Mouse (Mus musculus): ENCODE results near the gene Ranbp3l. TPM values are rescaled to one million over a fixed set of nuclear protein-coding genes. Genes with fewer than 3 reads are reported as not detected.

Ranbp3l gene
- polyA plus RNA-seq, 1 experiment from 2014 or later, result 1.1 TPM

GRCm38 (mm10) chr15:9071556-9072544 lies 104.1 kb downstream of the Ranbp3l start:
- peak overlapping the region; percentile 90 for H3K4me3 ChIP-seq
- no peaks in the 10 kb centered on the region for H3K9me3 ChIP-seq
- peak overlapping the region; percentile 95 for H3K9ac ChIP-seq
- under 1% methylated on average over 66 of the region's 66 CpGs for WGBS
- H3K4me1 ChIP-seq, result peaks cover 32% of the 10 kb centered on the region
- peak overlapping the region; percentile 94 for H3K27ac ChIP-seq
- 0 out of 2 replicates have a peak, but pooled peaks cover 3% of the 10 kb centered on the region for H3K36me3 ChIP-seq
- H3K27me3 ChIP-seq, result no peaks in the 10 kb centered on the region
- peak; percentile 36 for ATAC-seq (ENCODE audit: insufficient number of reproducible peaks, insufficient read depth, low FRiP score, low TSS enrichment)
- peak overlapping the region; percentile 73 for H3K4me2 ChIP-seq (replicated peaks)

DNA sequence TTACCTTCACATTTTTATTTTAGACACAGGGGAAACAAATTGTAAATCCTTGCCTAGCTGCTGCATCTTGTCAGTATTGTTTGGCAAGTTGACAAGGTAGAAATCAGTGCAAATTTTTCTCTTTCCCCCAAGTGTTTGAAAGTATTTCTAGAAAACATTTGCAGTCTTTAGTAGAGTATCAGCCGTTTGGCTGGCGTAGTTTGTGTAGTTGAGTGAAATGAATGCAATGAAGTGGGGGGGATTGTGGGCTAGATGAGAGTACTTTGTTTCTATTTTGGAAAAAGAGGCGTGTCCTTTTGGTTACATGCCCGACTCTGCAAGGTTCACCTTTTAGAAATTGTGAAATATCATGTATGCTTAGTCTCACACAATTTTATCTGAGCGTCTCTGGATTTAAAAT lies 104.9 kb downstream of the Ranbp3l start:
- H3K9ac ChIP-seq, result peak overlapping the region; percentile 95; the same call in 1 of the 2 replicates
- peaks cover 32% of the 10 kb centered on the region for H3K4me1 ChIP-seq
- H3K27ac ChIP-seq, result no peak overlapping the region
- H3K27me3 ChIP-seq, result no peaks in the 10 kb centered on the region
- H3K4me2 ChIP-seq (replicated peaks), result peak overlapping the region; percentile 73
- H3K4me3 ChIP-seq, result peak overlapping the region; percentile 90
- H3K9me3 ChIP-seq, result no peaks in the 10 kb centered on the region
- 32% methylated on average over 5 of the region's 5 CpGs for whole genome bisulfite sequencing
- ATAC-seq (ENCODE audit: insufficient number of reproducible peaks, insufficient read depth, low FRiP score, low TSS enrichment), result no peak
- H3K36me3 ChIP-seq, result 0 out of 2 replicates have a peak, but pooled peaks cover 3% of the 10 kb centered on the region

- WGBS, result 50% methylated on average over 12 of the region's 12 CpGs
- H3K36me3 ChIP-seq, result 0 out of 2 replicates have a peak, but pooled peaks cover 3% of the 10 kb centered on the region
- H3K4me3 ChIP-seq, result peak overlapping the region; percentile 90
- no peaks in the 10 kb centered on the region for H3K9me3 ChIP-seq
- H3K9ac ChIP-seq, result no peak overlapping the region
- no peak for ATAC-seq (ENCODE audit: insufficient number of reproducible peaks, insufficient read depth, low FRiP score, low TSS enrichment)
- H3K27me3 ChIP-seq, result no peaks in the 10 kb centered on the region
- peak overlapping the region; percentile 73 for H3K4me2 ChIP-seq (replicated peaks)
- H3K27ac ChIP-seq, result no peak overlapping the region
- peaks cover 32% of the 10 kb centered on the region for H3K4me1 ChIP-seq
Measured at GRCm38 (mm10) chr15:9073067-9073608, 105.4 kb downstream of the Ranbp3l start.

DNA sequence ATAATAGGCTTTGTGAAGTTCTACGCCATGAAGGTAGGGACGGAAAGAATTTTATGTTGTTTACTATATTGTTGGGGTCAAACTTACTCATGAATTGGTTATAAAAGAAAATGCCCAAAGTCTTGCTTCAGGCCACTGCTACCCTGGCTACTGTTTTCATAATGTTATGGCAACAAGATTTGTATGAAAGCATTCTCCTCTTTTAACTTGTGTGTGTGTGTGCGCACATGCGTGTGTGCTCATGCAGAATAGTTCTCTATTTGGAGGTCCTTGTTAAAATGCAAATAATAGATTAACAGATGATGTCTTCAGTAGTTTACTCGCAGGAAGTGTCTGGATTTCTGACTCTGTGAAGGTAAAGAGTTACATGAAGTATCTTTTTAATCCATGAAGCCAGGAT lies 105.9 kb downstream of the Ranbp3l start:
- no peaks in the 10 kb centered on the region for H3K27me3 ChIP-seq
- no peaks in the 10 kb centered on the region for H3K9me3 ChIP-seq
- no peak overlapping the region for H3K9ac ChIP-seq
- WGBS, result 80% methylated on average over 5 of the region's 5 CpGs
- ATAC-seq (ENCODE audit: insufficient number of reproducible peaks, insufficient read depth, low FRiP score, low TSS enrichment), result no peak
- peak overlapping the region; percentile 12; the same call in 1 of the 2 replicates for H3K4me3 ChIP-seq
- H3K4me2 ChIP-seq (replicated peaks), result peak overlapping the region; percentile 73
- no peak overlapping the region for H3K27ac ChIP-seq
- 0 out of 2 replicates have a peak, but pooled peaks cover 3% of the 10 kb centered on the region for H3K36me3 ChIP-seq
- H3K4me1 ChIP-seq, result peaks cover 32% of the 10 kb centered on the region

DNA sequence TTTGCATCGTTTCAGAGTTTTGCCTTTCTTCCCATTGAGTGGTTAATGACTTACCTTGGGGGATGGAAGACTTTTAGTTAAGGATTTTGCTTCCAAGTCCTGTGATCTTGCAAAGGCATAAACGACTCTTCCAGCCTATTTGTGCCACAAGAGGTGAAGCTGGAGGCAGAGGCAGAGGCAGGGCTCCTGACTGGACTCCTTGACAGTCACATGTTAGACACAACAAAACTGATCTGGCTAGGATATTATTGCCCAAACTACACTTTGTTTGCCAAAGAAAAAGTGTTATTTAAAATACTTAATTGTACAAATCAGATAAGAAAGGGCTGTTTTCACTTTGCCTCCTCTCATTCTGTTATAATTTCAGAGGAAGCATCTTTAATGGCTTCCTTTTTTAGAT lies 106.4 kb downstream of the Ranbp3l start:
- Histone ChIP-seq H3K9me3 (no peaks in the 10 kb centered on the region), H3K36me3 (0 out of 2 replicates have a peak, but pooled peaks cover 3% of the 10 kb centered on the region), H3K4me2 (replicated peaks) (peak overlapping the region; percentile 73; the same call in 1 of the 2 replicates), H3K9ac (no peak overlapping the region), H3K27ac (no peak overlapping the region), H3K4me1 (peaks cover 36% of the 10 kb centered on the region), H3K4me3 (no peak overlapping the region), H3K27me3 (no peaks in the 10 kb centered on the region)
- WGBS, result 26% methylated on average over 2 of the region's 2 CpGs
- no peak for ATAC-seq (ENCODE audit: insufficient number of reproducible peaks, insufficient read depth, low FRiP score, low TSS enrichment)

GRCm38 (mm10) chr15:9074671-9075070 lies 106.9 kb downstream of the Ranbp3l start:
- no peak for ATAC-seq (ENCODE audit: insufficient number of reproducible peaks, insufficient read depth, low FRiP score, low TSS enrichment)
- no peak overlapping the region for H3K4me3 ChIP-seq

DNA sequence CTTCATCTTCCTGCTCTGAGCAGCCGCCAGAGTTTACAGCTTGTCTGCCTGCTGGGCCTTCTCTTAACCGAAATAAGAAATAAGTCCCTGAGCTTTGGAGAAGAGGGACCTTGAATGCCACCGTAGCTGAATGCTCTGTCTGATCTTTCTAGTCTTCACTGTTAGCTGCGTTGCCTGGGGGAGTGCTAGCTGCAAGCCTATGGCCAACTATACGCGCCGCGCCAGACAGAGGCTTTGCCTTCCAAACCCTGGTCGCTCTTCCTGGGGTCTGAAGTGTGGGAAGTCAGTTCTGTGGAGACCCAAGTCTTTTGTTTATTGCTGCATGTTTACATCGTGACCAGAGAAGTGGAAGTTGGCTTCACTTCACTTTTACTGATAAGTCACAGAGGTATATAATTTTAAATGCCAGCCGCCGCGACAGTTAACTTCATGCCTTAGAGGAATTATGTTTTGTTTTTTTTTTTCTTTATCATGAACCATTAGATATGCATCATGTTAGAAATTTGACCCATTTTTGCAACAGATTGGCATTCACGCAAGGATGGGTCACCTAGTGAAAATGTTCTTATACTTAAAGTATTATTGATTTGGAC lies 108.0 kb downstream of the Ranbp3l start:
- H3K27me3 ChIP-seq, result no peaks in the 10 kb centered on the region
- H3K9ac ChIP-seq, result no peak overlapping the region
- H3K4me3 ChIP-seq, result no peak overlapping the region
- 0 out of 2 replicates have a peak, but pooled peaks cover 3% of the 10 kb centered on the region for H3K36me3 ChIP-seq
- peaks cover 37% of the 10 kb centered on the region for H3K4me1 ChIP-seq
- WGBS, result 56% methylated on average over 14 of the region's 14 CpGs
- ATAC-seq (ENCODE audit: insufficient number of reproducible peaks, insufficient read depth, low FRiP score, low TSS enrichment), result no peak
- H3K4me2 ChIP-seq (replicated peaks), result peak overlapping the region; percentile 22
- no peaks in the 10 kb centered on the region for H3K9me3 ChIP-seq
- H3K27ac ChIP-seq, result 0 out of 2 replicates have a peak overlapping the region, but pooled peaks have one; percentile 17

More at GRCm38 (mm10) chr15:9074671-9075070, 106.9 kb downstream of the Ranbp3l start:
- no peak overlapping the region for H3K9ac ChIP-seq
- no peaks in the 10 kb centered on the region for H3K9me3 ChIP-seq
- peaks cover 39% of the 10 kb centered on the region for H3K4me1 ChIP-seq
- H3K36me3 ChIP-seq, result 0 out of 2 replicates have a peak, but pooled peaks cover 3% of the 10 kb centered on the region
- no peak overlapping the region for H3K27ac ChIP-seq
- H3K4me2 ChIP-seq (replicated peaks), result peak overlapping the region; percentile 22; the same call in 1 of the 2 replicates
- WGBS, result 12% methylated on average over 4 of the region's 4 CpGs
- H3K27me3 ChIP-seq, result no peaks in the 10 kb centered on the region

DNA sequence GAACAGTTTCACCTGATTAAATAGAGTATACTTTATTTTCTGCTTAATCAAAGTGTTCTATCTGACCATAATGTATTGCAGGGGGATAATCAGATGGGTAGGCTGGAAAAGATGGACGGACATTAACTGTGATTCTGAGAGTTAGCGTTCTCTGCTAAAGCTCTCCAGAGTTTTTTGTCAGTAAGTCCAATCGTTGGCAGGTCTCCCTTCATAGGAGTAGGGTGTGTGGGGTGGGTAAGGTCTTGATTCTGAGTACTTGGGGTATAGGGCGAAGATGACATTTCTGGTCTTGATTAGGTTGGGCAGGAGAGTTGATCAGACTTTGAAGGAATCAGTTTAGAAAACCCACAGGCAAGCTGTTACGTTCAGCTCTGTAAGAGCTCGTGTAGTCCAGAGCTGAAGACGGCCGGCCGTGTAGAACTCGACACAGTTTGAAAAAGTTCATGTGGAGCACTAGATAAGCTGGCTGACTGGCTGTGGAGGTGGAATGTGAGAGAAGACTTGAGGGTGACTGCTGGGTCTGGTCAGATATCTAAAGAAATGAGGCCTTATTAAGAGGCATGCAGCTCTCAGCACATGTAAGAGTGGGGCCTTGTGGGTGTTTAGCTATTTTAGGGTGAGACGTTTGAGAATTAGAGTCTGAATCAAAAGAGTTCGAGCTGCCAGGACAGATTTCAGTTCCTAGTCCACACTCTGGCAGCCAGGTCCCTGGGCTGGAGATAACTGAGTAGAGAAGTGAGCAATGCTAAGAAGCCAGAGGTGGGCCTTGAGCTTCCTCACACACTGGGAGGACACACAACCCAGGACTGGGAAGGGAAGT lies 110.9 kb downstream of the Ranbp3l start:
- Histone ChIP-seq H3K4me1 (peaks cover 28% of the 10 kb centered on the region), H3K4me2 (replicated peaks) (no peak overlapping the region; the same call in 1 of the 2 replicates), H3K27ac (peak overlapping the region; percentile 67; the same call in 1 of the 2 replicates), H3K9me3 (no peaks in the 10 kb centered on the region), H3K4me3 (no peak overlapping the region), H3K27me3 (no peaks in the 10 kb centered on the region), H3K9ac (no peak overlapping the region), H3K36me3 (0 out of 2 replicates have a peak, but pooled peaks cover 3% of the 10 kb centered on the region)
- ATAC-seq (ENCODE audit: insufficient number of reproducible peaks, insufficient read depth, low FRiP score, low TSS enrichment), result no peak
- WGBS, result 71% methylated on average over 12 of the region's 12 CpGs

- Histone ChIP-seq H3K9me3 (no peaks in the 10 kb centered on the region), H3K27ac (no peak overlapping the region), H3K36me3 (0 out of 2 replicates have a peak, but pooled peaks cover 6% of the 10 kb centered on the region), H3K4me3 (no peak overlapping the region), H3K27me3 (no peaks in the 10 kb centered on the region), H3K9ac (no peak overlapping the region), H3K4me2 (replicated peaks) (no peak overlapping the region), H3K4me1 (peaks cover 24% of the 10 kb centered on the region)
- no peak for ATAC-seq (ENCODE audit: insufficient number of reproducible peaks, insufficient read depth, low FRiP score, low TSS enrichment)
- whole genome bisulfite sequencing, result 46% methylated on average over 5 of the region's 5 CpGs
Measured at GRCm38 (mm10) chr15:9079626-9080025, 111.9 kb downstream of the Ranbp3l start.

- 61% methylated on average over 4 of the region's 4 CpGs for WGBS
- Histone ChIP-seq H3K9me3 (no peaks in the 10 kb centered on the region), H3K4me3 (no peak overlapping the region), H3K4me2 (replicated peaks) (no peak overlapping the region), H3K4me1 (peaks cover 18% of the 10 kb centered on the region), H3K27me3 (no peaks in the 10 kb centered on the region), H3K9ac (no peak overlapping the region), H3K36me3 (0 out of 2 replicates have a peak, but pooled peaks cover 9% of the 10 kb centered on the region), H3K27ac (no peak overlapping the region)
- no peak for ATAC-seq (ENCODE audit: insufficient number of reproducible peaks, insufficient read depth, low FRiP score, low TSS enrichment)
Measured at GRCm38 (mm10) chr15:9080206-9080605, 112.5 kb downstream of the Ranbp3l start.

Data from embryonic facial prominence, embryonic 12.5 days (tissue).